Mouse (Mus musculus): ENCODE results near the gene Adrb1. TPM values are rescaled to one million over a fixed set of nuclear protein-coding genes. Genes with fewer than 3 reads are reported as not detected.
A peak's percentile ranks its signal among the peaks of the same experiment; 100 is the strongest.
"Not testable (repeated sequence)": the region's sequence is repeated elsewhere in the genome, so short reads cannot be mapped to it uniquely, and the experiment has no call there.

Adrb1 gene
- total and polyA plus RNA-seq, 2 experiments from 2014 or later = 2.0 to 7.6 TPM

GRCm38 (mm10) chr19:56776719-56777382 lies 54.9 kb downstream of the Adrb1 start:
- Histone ChIP-seq H3K36me3 (ENCODE audit: insufficient read depth, low read length) (no peaks in the 10 kb centered on the region), H3K27ac (ENCODE audit: low read depth, low read length) (no peak overlapping the region), H3K27me3 (ENCODE audit: insufficient read depth, low read length) (0 out of 2 replicates have a peak, but pooled peaks cover 4% of the 10 kb centered on the region), H3K4me3 (ENCODE audit: low read depth, low read length) (no peak overlapping the region), H3K4me2 (ENCODE audit: low read depth, low read length, poor library complexity, severe bottlenecking) (no peak overlapping the region), H3K9ac (replicated peaks; ENCODE audit: low read length, poor library complexity, severe bottlenecking) (no peak overlapping the region), H3K9me3 (ENCODE audit: low read length) (no peaks in the 10 kb centered on the region), H3K4me1 (ENCODE audit: insufficient read depth, low read length) (no peaks in the 10 kb centered on the region)
- TF ChIP-seq CTCF (IDR thresholded peaks at IDR 0.05) = peak; percentile 89
- DNase-seq (ENCODE audit: low spot score) (peak; percentile 70), ATAC-seq (ENCODE audit: low FRiP score) (no peak)
- WGBS = 45% methylated on average over 16 of the region's 16 CpGs

- H3K27ac ChIP-seq (ENCODE audit: low read depth, low read length); H3K9me3 ChIP-seq (ENCODE audit: low read length); H3K27me3 ChIP-seq (ENCODE audit: insufficient read depth, low read length); ATAC-seq (ENCODE audit: low FRiP score); DNase-seq (ENCODE audit: low spot score); H3K4me3 ChIP-seq (ENCODE audit: low read depth, low read length); H3K4me2 ChIP-seq (ENCODE audit: low read depth, low read length, poor library complexity, severe bottlenecking); H3K4me1 ChIP-seq (ENCODE audit: insufficient read depth, low read length); H3K36me3 ChIP-seq (ENCODE audit: insufficient read depth, low read length); H3K9ac ChIP-seq (replicated peaks; ENCODE audit: low read length, poor library complexity, severe bottlenecking): not testable (repeated sequence)
- 94% methylated on average over 7 of the region's 7 CpGs for WGBS
- TF ChIP-seq CTCF (IDR thresholded peaks at IDR 0.05) = peak; percentile 45
Measured at GRCm38 (mm10) chr19:56778532-56778931, 56.5 kb downstream of the Adrb1 start.

Other genes starting within 250 kb of the Adrb1 start
- 7.5 and 11.1 TPM in 2 replicates for gene Dclre1a, start 174.0 kb upstream of the Adrb1 start, total RNA-seq (2014; rRNA removed)
- gene Dclre1a, start 174.0 kb upstream of the Adrb1 start, polyA plus RNA-seq (2015; fragmentation: Nextera tagmentation; extraction: Ambion mirVana) = 10.9 and 13.2 TPM in 2 replicates
- 9.9 and 12.0 TPM in 2 replicates for gene Nhlrc2, start 173.9 kb upstream of the Adrb1 start, total RNA-seq (2014; rRNA removed)
- 5.6 and 6.6 TPM in 2 replicates for gene Nhlrc2, start 173.9 kb upstream of the Adrb1 start, polyA plus RNA-seq (2015; fragmentation: Nextera tagmentation; extraction: Ambion mirVana)
- 13.5 and 30.1 TPM in 2 replicates for gene Ccdc186, start 100.0 kb downstream of the Adrb1 start, total RNA-seq (2014; rRNA removed)
- gene Ccdc186, start 100.0 kb downstream of the Adrb1 start, polyA plus RNA-seq (2015; fragmentation: Nextera tagmentation; extraction: Ambion mirVana) = 16.8 and 20.8 TPM in 2 replicates
- gene Tdrd1, start 104.0 kb downstream of the Adrb1 start, total RNA-seq (2014; rRNA removed) = 0.85 and 0.99 TPM in 2 replicates
- gene Tdrd1, start 104.0 kb downstream of the Adrb1 start, polyA plus RNA-seq (2015; fragmentation: Nextera tagmentation; extraction: Ambion mirVana) = 0.52 and 0.88 TPM in 2 replicates
- gene Vwa2, start 152.1 kb downstream of the Adrb1 start, total RNA-seq (2014; rRNA removed) = 0.77 and 1.4 TPM in 2 replicates
- gene Vwa2, start 152.1 kb downstream of the Adrb1 start, polyA plus RNA-seq (2015; fragmentation: Nextera tagmentation; extraction: Ambion mirVana) = 0.37 and 0.68 TPM in 2 replicates

Data from midbrain, postnatal 0 days (tissue).